Mouse (Mus musculus): Measurements from ENCODE around the gene Rsph6a.

Rsph6a gene

DNA sequence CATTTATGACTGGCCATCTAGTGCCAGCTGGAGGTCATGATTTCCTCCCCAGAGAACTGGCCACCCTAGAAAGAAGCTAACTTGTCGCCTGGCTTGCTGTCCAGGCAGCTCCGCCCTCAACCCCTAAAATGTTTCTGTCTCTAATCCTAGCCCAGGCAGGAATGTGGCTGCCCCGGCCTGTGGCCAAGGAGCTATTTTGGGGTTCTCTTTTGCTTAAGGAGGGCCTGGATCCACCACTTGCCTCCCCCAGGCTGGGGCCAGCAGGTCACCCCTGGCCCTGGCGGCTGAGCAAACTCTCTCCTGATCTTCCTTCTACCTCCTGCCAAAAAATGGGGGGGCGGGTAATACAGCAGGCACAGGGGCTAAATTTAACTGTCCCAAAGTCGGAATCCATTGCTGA, 28.6 kb downstream of the Rsph6a start:
- no peak for DNase-seq

- no peak for DNase-seq
Observed at GRCm38 (mm10) chr7:19083701-19084100, 29.2 kb downstream of the Rsph6a start, which contains the start of gene Dmpk. Gene Dmpk (plus strand): TSS chr7:19083849.

DNA sequence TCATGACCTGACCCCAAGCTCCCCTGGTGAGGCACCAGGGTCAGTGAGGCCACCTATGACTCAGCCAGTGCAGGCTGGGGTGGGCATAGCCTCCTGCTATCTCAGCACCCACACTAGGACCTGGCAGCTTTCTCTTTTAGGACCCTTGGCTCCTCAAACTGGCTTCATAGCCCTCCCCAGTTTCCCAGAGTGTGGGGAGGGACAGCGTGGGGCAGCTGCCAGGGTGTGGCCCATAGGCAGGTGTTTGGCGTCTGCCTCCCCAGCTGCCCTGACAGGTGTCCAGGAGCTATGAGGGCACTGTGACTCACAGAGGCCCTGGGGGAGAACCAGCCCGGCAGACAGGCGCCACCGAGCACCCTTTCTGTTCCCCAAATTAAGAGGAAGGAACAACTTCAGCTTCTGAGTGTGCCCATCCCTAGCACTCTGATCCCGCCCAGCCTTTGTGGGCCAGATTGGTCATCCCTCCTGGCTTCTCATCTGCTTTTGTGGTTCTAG, 29.8 kb downstream of the Rsph6a start:
- no peak for DNase-seq

DNA sequence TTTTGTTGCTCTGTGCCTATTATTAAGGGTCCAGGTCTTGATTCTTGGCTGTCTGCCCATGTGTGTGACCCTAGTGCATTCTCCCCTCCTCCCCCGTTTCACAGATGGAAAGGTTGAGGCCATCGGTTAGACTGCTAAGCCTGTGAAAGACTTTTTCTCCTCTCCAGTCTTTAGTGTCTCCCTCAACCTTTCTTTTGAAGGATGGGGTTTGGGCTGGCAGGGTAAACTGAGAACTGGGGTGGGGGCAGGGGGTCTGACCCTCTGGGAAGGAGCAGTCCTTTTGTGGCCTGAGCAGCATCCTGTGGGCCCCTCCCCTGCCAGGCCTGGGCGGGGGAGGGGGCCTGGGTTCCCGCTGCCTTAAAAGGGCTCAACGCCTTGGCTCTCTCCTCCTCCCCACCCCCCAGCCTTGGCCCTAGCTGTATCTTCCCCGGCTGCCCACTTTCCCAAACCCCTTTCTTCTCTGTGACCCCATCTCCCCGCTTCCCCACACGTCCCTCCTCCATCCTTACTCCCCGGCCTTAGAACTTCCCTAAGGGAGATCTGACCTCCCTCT, 30.5 kb downstream of the Rsph6a start:
- DNase-seq = no peak

- no peak for DNase-seq
Observed at GRCm38 (mm10) chr7:19085495-19085894, 31.0 kb downstream of the Rsph6a start.

GRCm38 (mm10) chr7:19086042-19086441, 31.6 kb downstream of the Rsph6a start:
- DNase-seq = peak; percentile 72

DNA sequence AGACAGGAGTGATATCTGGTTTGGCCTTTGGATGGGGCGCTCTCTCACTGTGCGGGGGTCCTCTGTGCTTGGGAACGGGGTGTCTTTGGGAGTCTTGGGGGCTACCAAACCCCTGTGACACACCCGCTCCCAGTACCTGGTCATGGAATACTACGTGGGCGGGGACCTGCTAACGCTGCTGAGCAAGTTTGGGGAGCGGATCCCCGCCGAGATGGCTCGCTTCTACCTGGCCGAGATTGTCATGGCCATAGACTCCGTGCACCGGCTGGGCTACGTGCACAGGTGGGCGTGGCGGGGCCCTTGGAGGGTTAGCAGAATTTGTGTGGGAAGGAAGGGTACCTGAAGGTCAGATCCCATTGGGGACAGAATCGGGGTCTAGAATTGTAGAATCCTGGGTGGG, 32.3 kb downstream of the Rsph6a start:
- DNase-seq = no peak

- peak; percentile 83 for DNase-seq
Observed at GRCm38 (mm10) chr7:19088813-19089212, 34.3 kb downstream of the Rsph6a start.

DNA sequence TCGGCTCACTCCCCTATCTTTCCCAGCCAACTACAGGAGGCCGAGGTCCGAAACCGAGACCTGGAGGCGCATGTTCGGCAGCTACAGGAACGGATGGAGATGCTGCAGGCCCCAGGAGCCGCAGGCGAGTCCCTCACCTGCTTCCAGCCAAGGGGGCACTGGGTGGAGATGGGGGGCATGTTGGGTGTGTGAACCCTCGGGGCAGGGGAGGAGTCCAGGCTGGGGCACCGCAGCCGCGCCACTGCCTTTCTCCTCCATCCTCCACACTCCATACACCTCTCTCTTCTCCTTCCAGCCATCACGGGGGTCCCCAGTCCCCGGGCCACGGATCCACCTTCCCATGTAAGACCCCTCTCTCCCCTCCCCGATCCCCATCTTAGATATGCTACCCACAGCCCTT, 37.4 kb downstream of the Rsph6a start:
- DNase-seq = no peak

GRCm38 (mm10) chr7:19092381-19093173, 38.1 kb downstream of the Rsph6a start:
- peak; percentile 86 for DNase-seq

DNA sequence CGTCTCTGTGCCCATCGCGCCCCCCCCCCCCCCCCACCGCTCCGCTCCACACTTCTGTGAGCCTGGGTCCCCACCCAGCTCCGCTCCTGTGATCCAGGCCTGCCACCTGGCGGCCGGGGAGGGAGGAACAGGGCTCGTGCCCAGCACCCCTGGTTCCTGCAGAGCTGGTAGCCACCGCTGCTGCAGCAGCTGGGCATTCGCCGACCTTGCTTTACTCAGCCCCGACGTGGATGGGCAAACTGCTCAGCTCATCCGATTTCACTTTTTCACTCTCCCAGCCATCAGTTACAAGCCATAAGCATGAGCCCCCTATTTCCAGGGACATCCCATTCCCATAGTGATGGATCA, 38.7 kb downstream of the Rsph6a start:
- peak; percentile 89 for DNase-seq

- DNase-seq = peak; percentile 98
Observed at GRCm38 (mm10) chr7:19093537-19094385, 39.3 kb downstream of the Rsph6a start.

- DNase-seq = peak; percentile 72
Observed at GRCm38 (mm10) chr7:19094471-19094825, 40.0 kb downstream of the Rsph6a start, which contains the start of gene Six5. Gene Six5 (plus strand): TSS chr7:19094594.

DNA sequence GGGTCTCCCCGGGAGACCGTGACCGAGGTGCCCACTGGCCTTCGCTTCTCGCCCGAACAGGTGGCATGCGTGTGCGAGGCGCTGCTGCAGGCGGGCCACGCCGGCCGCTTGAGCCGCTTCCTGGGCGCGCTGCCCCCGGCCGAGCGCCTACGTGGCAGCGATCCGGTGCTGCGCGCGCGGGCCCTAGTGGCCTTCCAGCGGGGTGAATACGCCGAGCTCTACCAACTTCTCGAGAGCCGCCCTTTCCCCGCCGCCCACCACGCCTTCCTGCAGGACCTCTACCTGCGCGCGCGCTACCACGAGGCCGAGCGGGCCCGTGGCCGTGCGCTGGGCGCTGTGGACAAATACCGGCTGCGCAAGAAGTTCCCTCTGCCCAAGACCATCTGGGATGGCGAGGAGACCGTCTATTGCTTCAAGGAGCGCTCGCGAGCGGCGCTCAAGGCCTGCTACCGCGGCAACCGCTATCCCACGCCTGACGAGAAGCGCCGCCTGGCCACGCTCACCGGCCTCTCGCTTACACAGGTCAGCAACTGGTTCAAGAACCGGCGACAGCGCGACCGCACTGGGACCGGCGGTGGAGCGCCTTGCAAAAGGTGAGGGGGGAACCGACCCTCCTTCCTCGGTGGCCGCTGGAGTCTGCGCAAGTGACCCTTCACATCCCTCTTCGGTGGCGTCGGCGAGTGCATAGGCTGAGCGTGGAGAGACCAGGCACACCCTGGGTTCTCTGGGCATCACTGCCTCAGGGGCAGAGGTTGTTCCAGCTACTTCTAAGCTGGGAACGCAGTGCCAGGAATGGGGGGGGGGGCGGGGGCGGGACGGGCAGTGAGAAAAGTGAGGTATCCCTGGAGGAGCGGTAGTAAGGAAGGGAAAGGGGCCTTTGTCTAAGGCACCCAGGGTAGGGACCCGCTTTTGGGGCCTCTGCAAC, 40.6 kb downstream of the Rsph6a start:
- DNase-seq = peak; percentile 71

DNA sequence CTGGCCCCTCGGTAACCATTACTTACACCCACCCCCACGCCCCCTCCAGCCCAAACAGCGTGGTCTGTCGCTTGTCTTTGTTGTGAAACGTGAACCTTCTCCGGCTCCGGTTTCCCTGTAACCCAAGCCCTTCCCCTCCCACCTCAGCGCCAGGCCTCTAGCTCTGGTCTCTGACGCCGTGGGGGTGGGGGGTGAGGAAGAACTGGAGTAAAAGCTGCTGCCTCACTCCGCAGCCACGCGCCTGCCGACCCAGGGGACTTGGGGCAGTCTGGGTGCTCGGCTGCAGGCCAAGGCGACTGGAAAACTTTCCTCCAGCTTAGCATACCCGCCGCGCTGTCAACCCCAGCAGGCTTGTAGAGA, 41.2 kb downstream of the Rsph6a start:
- peak; percentile 91 for DNase-seq

DNA sequence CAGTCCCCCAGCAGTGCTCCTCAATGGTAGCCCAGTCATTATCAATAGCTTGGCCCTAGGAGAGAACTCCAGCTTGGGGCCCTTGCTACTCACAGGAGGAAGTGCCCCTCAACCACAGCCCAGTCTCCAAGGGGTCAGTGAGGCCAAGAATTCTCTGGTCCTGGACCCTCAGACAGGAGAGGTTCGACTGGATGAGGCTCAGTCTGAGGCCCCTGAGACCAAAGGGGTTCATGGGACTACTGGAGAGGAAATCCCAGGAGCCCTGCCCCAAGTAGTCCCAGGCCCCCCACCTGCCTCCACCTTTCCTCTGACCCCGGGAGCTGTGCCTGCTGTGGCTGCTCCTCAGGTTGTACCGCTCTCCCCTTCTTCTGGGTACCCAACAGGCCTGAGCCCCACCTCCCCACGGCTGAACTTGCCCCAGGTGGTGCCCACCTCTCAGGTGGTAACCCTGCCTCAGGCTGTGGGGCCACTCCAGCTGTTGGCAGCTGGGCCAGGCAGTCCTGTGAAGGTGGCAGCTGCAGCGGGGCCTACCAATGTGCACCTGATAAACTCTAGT, 42.0 kb downstream of the Rsph6a start:
- DNase-seq = no peak

- no peak for DNase-seq
Observed at GRCm38 (mm10) chr7:19097217-19097616, 42.7 kb downstream of the Rsph6a start.

DNA sequence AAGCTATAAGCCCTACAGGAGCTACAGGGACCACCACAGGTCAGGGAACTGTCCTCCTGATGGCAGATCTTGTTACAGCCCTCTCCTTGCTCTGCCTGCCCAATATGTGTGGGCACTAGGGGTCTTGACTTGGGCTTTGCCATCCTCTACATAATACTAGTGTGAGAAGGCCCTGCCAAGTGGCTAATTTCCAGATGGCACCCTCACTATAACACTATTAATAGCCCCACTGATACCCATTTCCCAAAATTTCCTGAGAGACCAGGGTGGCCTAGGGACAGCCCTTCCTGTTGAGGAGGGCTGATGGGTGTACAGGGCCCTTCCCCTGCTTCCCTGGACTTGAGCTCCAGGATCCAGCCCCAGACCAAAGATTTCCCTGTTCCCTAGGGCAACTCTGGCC, 43.4 kb downstream of the Rsph6a start:
- no peak for DNase-seq

- no peak for DNase-seq
Observed at GRCm38 (mm10) chr7:19098811-19099210, 44.3 kb downstream of the Rsph6a start.

- no peak for DNase-seq
Observed at GRCm38 (mm10) chr7:19100290-19100689, 45.8 kb downstream of the Rsph6a start.

DNA sequence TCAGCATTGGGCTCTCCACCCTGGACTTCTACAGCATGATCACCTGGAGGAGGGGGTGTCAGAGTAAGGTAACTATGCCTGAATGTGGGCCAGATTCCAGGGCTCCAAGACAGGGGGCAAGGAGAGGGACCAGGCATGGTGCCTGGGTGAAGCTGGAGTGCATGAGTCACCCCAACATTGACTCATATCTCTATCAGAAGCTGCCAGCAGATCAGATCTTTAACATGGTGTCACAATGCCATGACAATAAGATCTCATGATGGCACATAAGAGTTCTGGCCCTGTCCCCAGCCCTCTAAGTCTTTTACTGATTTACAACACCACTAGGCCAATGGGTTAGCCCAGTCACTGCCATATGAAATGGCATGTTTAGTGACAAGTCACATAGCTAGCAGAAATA, 49.3 kb downstream of the Rsph6a start:
- DNase-seq = no peak

- no peak for DNase-seq
Observed at GRCm38 (mm10) chr7:19104486-19104885, 50.0 kb downstream of the Rsph6a start.

Data from embryo, embryonic 11 days (tissue).